ENCODE assay signal across 16 mouse cellular contexts in genomic region chr17:87734471-87734870, GRCm38 (mm10).
"Had no signal": no experiment of that assay in that cellular context is flagged by ENCODE, and none has a peak within 500 bp of the region (broad histone marks: within the 10 kb centered on the region; RNA-seq: fewer than 3 reads in every experiment).

No protein-coding gene starts in this region.

- H3K4me2 ChIP-seq: neural tube, embryonic 13.5 days; neural tube, embryonic 15.5 days; stomach, embryonic 15.5 days had no signal

- H3K9me3 ChIP-seq: neural tube, embryonic 15.5 days; stomach, embryonic 15.5 days had no signal

- DNase-seq: retina, postnatal 1 day; right cerebral cortex, adult 18-20 months; right cerebral cortex, postnatal 14 days; right cerebral cortex, postnatal 25 days; right cerebral cortex, postnatal 4 days; spleen, adult 18-20 months; thymus, adult 18-20 months; thymus, adult 2 months; thymus, postnatal 14 days; thymus, postnatal 25 days; thymus, postnatal 36 days; thymus, postnatal 4 days had no signal

- H3K9ac ChIP-seq: neural tube, embryonic 13.5 days; neural tube, embryonic 15.5 days; stomach, embryonic 15.5 days had no signal

- H3K4me3 ChIP-seq: neural tube, embryonic 13.5 days; neural tube, embryonic 15.5 days; stomach, embryonic 15.5 days had no signal

- H3K36me3 ChIP-seq: neural tube, embryonic 13.5 days; neural tube, embryonic 15.5 days; stomach, embryonic 15.5 days had no signal

- H3K4me1 ChIP-seq: neural tube, embryonic 13.5 days; neural tube, embryonic 15.5 days; stomach, embryonic 15.5 days had no signal

- H3K27me3 ChIP-seq: neural tube, embryonic 13.5 days; neural tube, embryonic 15.5 days; stomach, embryonic 15.5 days had no signal

- H3K27ac ChIP-seq: neural tube, embryonic 13.5 days; neural tube, embryonic 15.5 days; stomach, embryonic 15.5 days; stomach, postnatal 0 days had no signal
